Mouse (Mus musculus) heart, embryonic 12.5 days (tissue): ENCODE measurements around the gene Srrm4. TPM values are rescaled to one million over a fixed set of nuclear protein-coding genes. Genes with fewer than 3 reads are reported as not detected.

Experiments used
- ATAC-seq: fragments of 200-750 bp; cut with Nextera tagmentation; 2 replicates; pipeline ENCODE4 v1.8.0; 2017; ENCODE audit warnings: moderate TSS enrichment, moderate library complexity; ENCODE audit not compliant: insufficient number of reproducible peaks, low FRiP score
- H3K27ac ChIP-seq: fragments of 300-500 bp; sonication (generic); 2 replicates; pipeline ENCODE4 v1.5.1; 2016; ENCODE audit warnings: mild to moderate bottlenecking, moderate library complexity; ENCODE audit not compliant: poor library complexity, severe bottlenecking
- H3K27me3 ChIP-seq: fragments of 300-500 bp; sonication (generic); replicated peaks from 2 replicates; pipeline ENCODE4 v1.6.1; 2016; ENCODE audit warnings: mild to moderate bottlenecking, moderate library complexity
- H3K36me3 ChIP-seq: fragments of 300-500 bp; sonication (generic); 2 replicates; pipeline ENCODE4 v1.6.1; 2016; ENCODE audit warnings: mild to moderate bottlenecking, moderate library complexity
- H3K4me1 ChIP-seq: fragments of 300-500 bp; sonication (generic); replicated peaks from 2 replicates; pipeline ENCODE4 v1.6.1; 2016; ENCODE audit warnings: mild to moderate bottlenecking
- H3K4me2 ChIP-seq: fragments of 300-500 bp; sonication (generic); 2 replicates; pipeline ENCODE4 v1.6.1; 2016; ENCODE audit warnings: mild to moderate bottlenecking, moderate library complexity
- H3K4me3 ChIP-seq: fragments of 300-500 bp; sonication (generic); 2 replicates; pipeline ENCODE4 v1.5.1; 2016; ENCODE audit warnings: mild to moderate bottlenecking
- H3K9ac ChIP-seq: fragments of 300-500 bp; sonication (generic); 2 replicates; pipeline ENCODE4 v1.6.1; 2016; ENCODE audit warnings: mild to moderate bottlenecking, moderate library complexity
- H3K9me3 ChIP-seq: fragments of 300-500 bp; sonication (generic); replicated peaks from 2 replicates; pipeline ENCODE4 v1.6.1; 2016; ENCODE audit warnings: mild to moderate bottlenecking, moderate library complexity
- WGBS: fragments of 180-500 bp; shearing (Covaris S2); methylation state at CpG from one replicate; pipeline ENCODE4 v1.1.7; 2016; 5-methylcytosine and 5-hydroxymethylcytosine counted together
- polyA plus RNA-seq: library from polyadenylated mRNA; unstranded; fragments of >200 nt; fragmentation: Nextera tagmentation; extraction: Ambion mirVana; gene quantifications from 2 replicates; pipeline ENCODE4 v1.2.1, GENCODE M21; 2016

The Srrm4 gene
- polyA plus RNA-seq, 1 experiment from 2014 or later, result 1.7 TPM

GRCm38 (mm10) chr5:116553106-116553505, 38.5 kb downstream of the Srrm4 start:
- Histone ChIP-seq H3K4me1 (no peaks in the 10 kb centered on the region), H3K9me3 (peaks cover 7% of the 10 kb centered on the region; the same call in 1 of the 2 replicates), H3K4me2 (no peak overlapping the region), H3K27ac (no peak overlapping the region), H3K27me3 (no peaks in the 10 kb centered on the region), H3K36me3 (no peaks in the 10 kb centered on the region), H3K9ac (no peak overlapping the region), H3K4me3 (no peak overlapping the region)
- ATAC-seq, result no peak
- WGBS, result 58% methylated on average over 2 of the region's 2 CpGs

GRCm38 (mm10) chr5:116552584-116552983, 39.0 kb downstream of the Srrm4 start:
- H3K4me3 ChIP-seq, result no peak overlapping the region
- H3K9ac ChIP-seq, result no peak overlapping the region
- H3K36me3 ChIP-seq, result no peaks in the 10 kb centered on the region
- no peak overlapping the region for H3K27ac ChIP-seq
- no peaks in the 10 kb centered on the region for H3K4me1 ChIP-seq
- H3K27me3 ChIP-seq, result no peaks in the 10 kb centered on the region
- H3K9me3 ChIP-seq, result peaks cover 7% of the 10 kb centered on the region; the same call in 1 of the 2 replicates
- no peak overlapping the region for H3K4me2 ChIP-seq
- ATAC-seq, result no peak

GRCm38 (mm10) chr5:116545746-116546145, 45.9 kb downstream of the Srrm4 start:
- Histone ChIP-seq H3K9ac (no peak overlapping the region), H3K27ac (no peak overlapping the region)
- WGBS, result 32% methylated on average over 11 of the region's 11 CpGs

DNA sequence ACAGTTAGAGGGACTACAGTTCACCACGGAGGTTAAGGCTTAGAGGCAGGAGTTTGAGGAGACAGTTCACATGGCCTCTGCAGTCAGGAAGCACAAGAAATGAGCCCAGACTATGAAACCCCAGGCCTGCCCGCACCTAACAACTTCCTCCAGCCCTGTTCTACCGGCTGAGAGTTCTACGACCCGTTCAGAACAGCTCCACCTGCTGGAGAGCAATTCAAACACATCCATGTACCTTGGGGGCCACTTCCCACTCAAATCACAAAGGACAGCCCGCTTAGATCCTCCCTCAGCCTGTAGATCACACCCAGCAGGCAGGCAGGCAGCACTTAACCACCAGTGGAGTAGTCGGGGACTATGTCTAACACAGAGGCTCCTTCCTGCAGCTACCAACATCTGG, 49.3 kb downstream of the Srrm4 start:
- WGBS, result 57% methylated on average over 7 of the region's 7 CpGs
- no peak overlapping the region for H3K4me2 ChIP-seq
- ATAC-seq, result no peak
- H3K9me3 ChIP-seq, result peaks cover 10% of the 10 kb centered on the region; the same call in 1 of the 2 replicates
- no peaks in the 10 kb centered on the region for H3K36me3 ChIP-seq
- no peak overlapping the region for H3K4me3 ChIP-seq
- H3K27me3 ChIP-seq, result no peaks in the 10 kb centered on the region
- no peak overlapping the region for H3K27ac ChIP-seq
- peaks cover 16% of the 10 kb centered on the region for H3K4me1 ChIP-seq
- H3K9ac ChIP-seq, result no peak overlapping the region

More at GRCm38 (mm10) chr5:116545746-116546145, 45.9 kb downstream of the Srrm4 start:
- Histone ChIP-seq H3K36me3 (no peaks in the 10 kb centered on the region), H3K4me1 (no peaks in the 10 kb centered on the region), H3K9me3 (peaks cover 17% of the 10 kb centered on the region; the same call in 1 of the 2 replicates), H3K27me3 (no peaks in the 10 kb centered on the region), H3K4me2 (no peak overlapping the region), H3K4me3 (no peak overlapping the region)
- no peak for ATAC-seq

DNA sequence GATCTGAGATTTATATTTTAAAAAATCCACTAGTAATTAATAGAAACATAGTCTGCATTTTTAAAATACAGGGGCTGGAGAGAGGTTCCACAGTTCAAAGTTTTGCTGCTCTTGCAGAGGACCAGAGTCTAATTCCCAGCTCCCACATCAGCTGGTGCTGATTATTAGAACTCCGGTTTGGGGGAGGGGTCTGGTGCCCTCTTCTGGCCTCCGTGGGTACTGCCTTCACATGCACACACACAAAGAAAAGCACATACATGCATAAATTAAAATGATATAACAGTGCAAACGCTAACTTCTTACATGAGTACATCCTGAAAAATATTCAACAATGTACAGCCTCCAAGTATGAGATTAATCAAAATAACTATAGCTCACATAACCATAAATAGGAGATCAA, 50.5 kb downstream of the Srrm4 start:
- 83% methylated on average over 3 of the region's 3 CpGs for WGBS
- ATAC-seq, result no peak
- no peak overlapping the region for H3K9ac ChIP-seq
- no peaks in the 10 kb centered on the region for H3K27me3 ChIP-seq
- 0 out of 2 replicates have a peak, but pooled peaks cover 2% of the 10 kb centered on the region for H3K9me3 ChIP-seq
- no peak overlapping the region for H3K4me3 ChIP-seq
- no peaks in the 10 kb centered on the region for H3K36me3 ChIP-seq
- H3K27ac ChIP-seq, result no peak overlapping the region
- peaks cover 16% of the 10 kb centered on the region for H3K4me1 ChIP-seq
- H3K4me2 ChIP-seq, result no peak overlapping the region

- whole genome bisulfite sequencing, result 22% methylated on average over 3 of the region's 3 CpGs
- 0 out of 2 replicates have a peak, but pooled peaks cover 2% of the 10 kb centered on the region for H3K9me3 ChIP-seq
- H3K9ac ChIP-seq, result 0 out of 2 replicates have a peak overlapping the region, but pooled peaks have one; percentile 46
- no peaks in the 10 kb centered on the region for H3K27me3 ChIP-seq
- ATAC-seq, result no peak
- H3K27ac ChIP-seq, result peak overlapping the region; percentile 45; the same call in 1 of the 2 replicates
- H3K36me3 ChIP-seq, result no peaks in the 10 kb centered on the region
- H3K4me1 ChIP-seq, result peaks cover 16% of the 10 kb centered on the region
- H3K4me3 ChIP-seq, result no peak overlapping the region
- H3K4me2 ChIP-seq, result peak overlapping the region; percentile 50
Measured at GRCm38 (mm10) chr5:116539360-116539759, 52.3 kb downstream of the Srrm4 start.

- ATAC-seq, result no peak
- WGBS, result 52% methylated on average over 3 of the region's 3 CpGs
- Histone ChIP-seq H3K4me1 (peaks cover 16% of the 10 kb centered on the region), H3K9ac (no peak overlapping the region), H3K27ac (no peak overlapping the region), H3K9me3 (0 out of 2 replicates have a peak, but pooled peaks cover 2% of the 10 kb centered on the region), H3K27me3 (no peaks in the 10 kb centered on the region), H3K4me3 (no peak overlapping the region), H3K36me3 (no peaks in the 10 kb centered on the region), H3K4me2 (no peak overlapping the region)
Measured at GRCm38 (mm10) chr5:116538491-116538890, 53.1 kb downstream of the Srrm4 start.

DNA sequence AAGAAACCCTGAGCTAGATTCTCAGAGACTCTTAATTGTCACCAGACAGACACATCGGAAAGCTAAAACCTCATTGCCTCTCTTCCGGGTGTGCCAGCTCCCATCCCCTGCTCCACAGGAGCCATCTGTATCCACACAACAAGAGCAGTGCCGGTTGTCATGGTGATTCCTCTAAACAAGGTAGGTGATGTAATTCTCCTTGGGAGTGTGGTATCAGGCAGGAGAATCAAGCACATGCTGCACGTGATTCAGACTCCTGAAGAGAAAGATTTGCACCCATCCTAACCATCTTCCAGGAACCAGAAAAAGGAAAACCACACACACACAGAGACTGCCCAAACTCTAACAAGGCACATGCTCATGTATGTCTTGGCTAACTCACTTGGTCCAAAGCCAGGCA, 65.3 kb downstream of the Srrm4 start:
- Histone ChIP-seq H3K27ac (no peak overlapping the region), H3K4me3 (no peak overlapping the region), H3K27me3 (no peaks in the 10 kb centered on the region; the same call in 1 of the 2 replicates), H3K9ac (no peak overlapping the region), H3K36me3 (no peaks in the 10 kb centered on the region), H3K4me2 (no peak overlapping the region), H3K9me3 (no peaks in the 10 kb centered on the region), H3K4me1 (peaks cover 7% of the 10 kb centered on the region)
- WGBS, result 63% methylated on average over 4 of the region's 4 CpGs
- ATAC-seq, result no peak

DNA sequence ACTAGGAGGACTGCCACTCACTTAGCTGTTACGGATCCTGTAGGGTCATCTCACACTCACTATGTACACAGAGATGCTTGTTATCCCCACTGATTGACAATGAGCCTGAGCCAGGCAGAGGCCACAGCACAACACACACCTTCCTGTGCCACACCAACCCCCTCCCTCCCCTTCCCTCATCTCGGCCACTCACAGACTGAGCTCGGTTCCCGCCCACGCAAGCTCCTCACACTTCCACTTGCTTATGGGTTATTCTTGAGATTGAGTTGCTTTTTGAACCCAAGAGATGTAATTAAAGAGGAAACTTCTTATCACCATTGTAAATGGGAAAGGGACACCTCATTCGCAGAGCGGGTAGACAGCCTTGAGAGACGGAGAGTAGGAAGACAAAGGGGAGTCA, 66.3 kb downstream of the Srrm4 start:
- 77% methylated on average over 8 of the region's 8 CpGs for WGBS
- no peaks in the 10 kb centered on the region; the same call in 1 of the 2 replicates for H3K27me3 ChIP-seq
- no peak for ATAC-seq
- no peak overlapping the region for H3K4me3 ChIP-seq
- H3K36me3 ChIP-seq, result no peaks in the 10 kb centered on the region
- H3K27ac ChIP-seq, result no peak overlapping the region
- no peak overlapping the region for H3K9ac ChIP-seq
- no peaks in the 10 kb centered on the region for H3K9me3 ChIP-seq
- no peak overlapping the region for H3K4me2 ChIP-seq
- peaks cover 7% of the 10 kb centered on the region for H3K4me1 ChIP-seq

GRCm38 (mm10) chr5:116523553-116523952, 68.1 kb downstream of the Srrm4 start:
- Histone ChIP-seq H3K27ac (no peak overlapping the region), H3K9me3 (no peaks in the 10 kb centered on the region), H3K9ac (no peak overlapping the region), H3K4me1 (peaks cover 7% of the 10 kb centered on the region), H3K4me3 (no peak overlapping the region), H3K4me2 (no peak overlapping the region), H3K27me3 (no peaks in the 10 kb centered on the region; the same call in 1 of the 2 replicates), H3K36me3 (no peaks in the 10 kb centered on the region)
- 78% methylated on average over 8 of the region's 8 CpGs for WGBS
- ATAC-seq, result no peak

- no peak overlapping the region for H3K27ac ChIP-seq
- no peak overlapping the region for H3K4me2 ChIP-seq
- ATAC-seq, result no peak
- no peak overlapping the region for H3K4me3 ChIP-seq
- no peaks in the 10 kb centered on the region for H3K9me3 ChIP-seq
- no peak overlapping the region for H3K9ac ChIP-seq
- no peaks in the 10 kb centered on the region; the same call in 1 of the 2 replicates for H3K27me3 ChIP-seq
- H3K4me1 ChIP-seq, result peaks cover 7% of the 10 kb centered on the region
- no peaks in the 10 kb centered on the region for H3K36me3 ChIP-seq
- 36% methylated on average over 9 of the region's 9 CpGs for WGBS
Measured at GRCm38 (mm10) chr5:116523079-116523478, 68.5 kb downstream of the Srrm4 start.

- H3K9ac ChIP-seq, result no peak overlapping the region
- H3K9me3 ChIP-seq, result no peaks in the 10 kb centered on the region
- H3K4me1 ChIP-seq, result peaks cover 7% of the 10 kb centered on the region
- H3K36me3 ChIP-seq, result no peaks in the 10 kb centered on the region
- no peak overlapping the region for H3K4me2 ChIP-seq
- no peak overlapping the region for H3K4me3 ChIP-seq
- H3K27me3 ChIP-seq, result no peaks in the 10 kb centered on the region; the same call in 1 of the 2 replicates
- WGBS, result 65% methylated on average over 11 of the region's 11 CpGs
- H3K27ac ChIP-seq, result no peak overlapping the region
- no peak for ATAC-seq
Measured at GRCm38 (mm10) chr5:116522273-116522672, 69.3 kb downstream of the Srrm4 start.
